Mouse (Mus musculus) CH12.LX (cell line): ENCODE results near the gene Dock3.

ENCODE experiments used
- POLR2A ChIP-seq: IDR thresholded peaks from 2 replicates; pipeline ENCODE4 v1.6.1; 2011; ENCODE audit warnings: low read depth, mild to moderate bottlenecking, improper control_type of control experiment, low read length
- USF1 ChIP-seq: IDR thresholded peaks from 2 replicates; pipeline ENCODE4 v1.6.1; 2014; ENCODE audit warnings: low read depth, mild to moderate bottlenecking, inconsistent platforms, low read length, improper control_type of control experiment

DNA sequence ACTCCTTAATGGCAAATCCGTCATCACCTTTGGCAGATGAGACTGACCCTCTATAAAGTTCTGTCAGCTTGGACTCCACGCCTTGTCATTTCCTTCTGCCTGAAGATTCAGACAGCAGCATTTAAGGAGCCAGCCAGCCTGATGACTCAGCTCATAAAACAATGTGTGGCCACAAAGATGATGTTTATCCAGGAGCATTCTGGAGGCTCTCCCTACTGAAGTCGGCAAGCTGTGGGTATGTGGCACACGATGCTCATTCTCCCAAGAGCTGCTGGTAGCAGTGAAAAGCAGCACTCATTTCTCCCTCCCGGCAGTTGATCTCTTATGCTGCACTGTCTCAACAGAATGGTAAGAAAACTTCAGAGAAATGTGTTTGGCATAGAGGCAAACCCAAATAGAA, 3.6 kb upstream of the Dock3 start:
- TF ChIP-seq POLR2A (no peak), USF1 (no peak)
